In the genomic region with DNA sequence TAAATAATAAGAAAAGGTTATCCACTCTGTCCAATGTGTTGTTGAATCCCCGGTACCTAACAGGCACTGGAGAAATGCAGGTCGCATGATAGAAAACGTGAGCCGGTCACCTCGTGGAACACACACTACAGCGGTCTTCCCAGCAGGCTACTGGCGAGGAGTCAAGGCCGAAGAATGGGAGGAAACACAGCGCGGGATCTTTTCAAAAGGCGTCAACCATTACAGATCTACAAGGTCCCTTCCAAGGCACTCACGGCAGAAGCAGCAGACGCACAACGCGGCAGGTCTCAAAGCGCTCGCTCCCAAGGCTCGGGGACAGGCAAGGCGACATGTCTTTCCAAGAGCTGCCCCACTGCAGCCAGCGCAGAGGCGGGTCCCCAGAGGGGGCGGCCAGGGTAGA, we compare ENCODE assay signal across 11 mouse cellular contexts. TPM values are rescaled to one million over a fixed set of nuclear protein-coding genes. Genes with fewer than 3 reads are reported as not detected.
DNase-seq lines count a peak whose midpoint lies in the region; TF ChIP-seq lines count a peak whose summit lies in the region.
"Had no signal": no experiment of that assay in that cellular context is flagged by ENCODE, and none has a peak within 500 bp of the region (broad histone marks: within the 10 kb centered on the region; RNA-seq: fewer than 3 reads in every experiment).

No protein-coding gene starts in this region.

- no peak overlapping the region for H3K4me3 ChIP-seq in layer of hippocampus, adult 2 months
- H3K4me3 ChIP-seq: liver, embryonic 13.5 days; megakaryocyte, embryonic 14.5 days had no signal

- peak overlapping the region; percentile 85 for H3K27ac ChIP-seq in layer of hippocampus, adult 2 months
- H3K27ac ChIP-seq: liver, embryonic 13.5 days had no signal

- TF ChIP-seq CTCF in layer of hippocampus, adult 2 months (conservative IDR thresholded peaks at IDR 0.05), result no peak

- DNase-seq in adrenal gland, adult (ENCODE audit: inconsistent age in 2 of 2, low spot score in 1 of 2), result peak; percentile 76 to 87
- no peak for DNase-seq in adrenal gland, postnatal 4 days (ENCODE audit: low spot score in 2 of 2)
- no peak for DNase-seq in layer of hippocampus, adult 2 months (ENCODE audit: low spot score in 2 of 2)
- DNase-seq in layer of hippocampus, adult 9-10 months (ENCODE audit: low spot score), result no peak
- peak; percentile 75 for DNase-seq in adrenal gland, postnatal 14 days
- peak; percentile 85 to 86 for DNase-seq in cerebellum, postnatal 10 days
- no peak for DNase-seq in MN1 (ENCODE audit: low spot score)
- no peak for DNase-seq in kidney, postnatal 25 days
- DNase-seq: kidney, postnatal 4 days; liver, embryonic 13.5 days had no signal

RNA-seq across cellular contexts. Expression of gene Zmynd8, which starts 53.3 kb away (rescaled TPM):
- 10 to 100 TPM; 61.4 to 61.9 TPM for total RNA-seq in adrenal gland, postnatal 4 days (2021)
- 100 to 1,000 TPM; 173 to 186 TPM for total RNA-seq in layer of hippocampus, adult 2 months (2021)
- total RNA-seq in adrenal gland, postnatal 14 days (2021), result 45.8 and 59.2 TPM in 2 replicates

Comparison
In these comparisons a context has a peak if more than half of its experiments do, and no peak if none do; other contexts are left out.
1. DNase-seq: peak in adrenal gland, adult (2 of 2), adrenal gland, postnatal 14 days (single experiment) and cerebellum, postnatal 10 days (2 of 2); none in adrenal gland, postnatal 4 days (0 of 2), layer of hippocampus, adult 2 months (0 of 2), layer of hippocampus, adult 9-10 months (single experiment), MN1 (single experiment) and kidney, postnatal 25 days (0 of 2).